Mouse (Mus musculus): ENCODE results near the gene Slc15a3.

Slc15a3 gene

DNA sequence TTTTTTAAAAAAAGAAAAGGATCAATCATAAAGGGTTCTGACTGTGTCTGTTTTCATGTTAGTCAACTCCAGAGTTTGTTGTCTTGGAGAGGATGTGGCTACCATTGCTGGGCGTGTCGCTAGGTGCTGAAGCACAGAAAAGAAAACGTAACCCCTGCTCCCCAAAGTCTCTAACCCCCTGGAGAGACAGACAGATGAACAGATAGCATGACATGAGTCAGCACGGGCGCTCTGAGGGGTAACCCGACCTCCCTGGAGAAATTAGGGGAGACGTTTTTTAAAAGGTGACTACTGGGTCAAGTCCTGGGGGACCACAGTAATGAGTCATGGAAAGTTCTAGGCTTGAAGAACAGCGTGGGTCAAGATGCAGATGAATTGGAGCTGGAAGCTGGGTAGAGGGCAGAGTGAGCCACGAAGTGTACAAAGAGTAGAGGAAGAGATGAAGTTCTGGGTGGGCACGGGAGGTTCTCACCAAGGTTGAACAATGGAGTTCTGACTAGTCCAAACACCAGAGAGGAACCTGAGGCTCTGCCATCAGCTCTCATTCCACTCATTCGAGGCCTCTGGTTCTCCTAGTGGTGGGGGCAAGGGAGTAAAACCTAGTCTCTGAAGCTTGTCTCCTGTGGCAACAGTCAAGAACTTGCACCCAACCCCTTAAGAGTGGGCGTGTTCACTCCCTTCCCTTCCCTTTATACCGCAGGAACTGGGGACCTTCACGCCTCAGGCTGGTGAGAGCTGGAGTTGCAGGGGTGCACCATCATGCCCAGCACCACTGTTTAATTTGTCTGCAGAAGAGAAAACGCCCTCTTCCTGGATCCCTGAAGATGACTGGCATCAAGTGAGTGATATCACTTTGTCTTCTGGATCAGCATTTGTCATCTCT lies at the start of gene Slc15a3:
Gene Slc15a3 (plus strand): TSS at position 718 of the 883 bp plus-strand sequence.
- DNase-seq (ENCODE audit: low read depth, low spot score), result no peak

GRCm38 (mm10) chr19:10790323-10790722 lies 49.2 kb upstream of the Slc15a3 start:
- DNase-seq (ENCODE audit: low read depth, low spot score), result no peak

- DNase-seq (ENCODE audit: low read depth, low spot score), result no peak
Observed at GRCm38 (mm10) chr19:10793044-10793443, 46.5 kb upstream of the Slc15a3 start.

GRCm38 (mm10) chr19:10794916-10795315 lies 44.6 kb upstream of the Slc15a3 start:
- DNase-seq (ENCODE audit: low read depth, low spot score), result no peak

DNA sequence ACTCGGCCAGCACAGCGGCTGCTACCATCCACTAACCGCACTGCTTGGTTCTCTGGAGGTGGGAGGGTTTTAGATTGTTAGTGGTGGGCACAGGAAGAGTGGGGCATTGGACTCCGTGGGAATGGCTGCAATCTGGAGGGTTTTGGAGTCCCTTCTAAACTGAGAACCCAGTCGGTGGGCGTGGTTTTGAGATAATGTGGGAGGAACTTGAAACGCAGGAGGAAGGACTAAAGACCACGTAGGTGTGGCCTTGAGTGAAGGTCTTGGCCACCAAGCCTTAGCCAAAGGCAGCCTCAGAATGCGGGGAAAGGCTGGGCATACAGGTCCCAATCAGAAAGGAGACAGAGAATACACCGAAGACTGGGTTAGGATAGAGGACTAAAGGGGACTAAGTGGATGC lies 41.0 kb upstream of the Slc15a3 start:
- no peak for DNase-seq (ENCODE audit: low read depth, low spot score)

DNA sequence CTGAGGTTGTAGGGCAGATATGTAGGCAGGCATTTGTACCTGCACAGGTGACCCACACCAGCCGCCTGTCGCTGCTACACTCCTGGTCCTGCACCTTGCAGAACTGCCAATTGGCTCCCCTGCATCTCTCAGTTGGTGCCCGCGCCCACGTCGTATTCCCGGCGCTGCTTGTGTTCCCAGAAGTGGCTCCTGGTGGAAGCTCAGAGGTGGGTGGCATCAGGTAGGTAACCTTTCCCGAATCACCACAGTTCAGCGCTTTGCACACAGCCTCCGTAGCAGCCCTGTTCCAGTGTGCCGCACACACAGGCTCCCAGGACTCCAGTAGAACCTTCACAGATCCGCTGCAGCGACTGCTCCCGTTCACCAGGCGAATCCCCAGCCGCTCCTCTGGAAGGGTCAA lies 40.4 kb upstream of the Slc15a3 start:
- no peak for DNase-seq (ENCODE audit: low read depth, low spot score)

- peak; percentile 52 for DNase-seq (ENCODE audit: low read depth, low spot score)
Observed at GRCm38 (mm10) chr19:10801070-10801469, 38.5 kb upstream of the Slc15a3 start.

GRCm38 (mm10) chr19:10801906-10802305 lies 37.6 kb upstream of the Slc15a3 start:
- DNase-seq (ENCODE audit: low read depth, low spot score), result no peak

DNA sequence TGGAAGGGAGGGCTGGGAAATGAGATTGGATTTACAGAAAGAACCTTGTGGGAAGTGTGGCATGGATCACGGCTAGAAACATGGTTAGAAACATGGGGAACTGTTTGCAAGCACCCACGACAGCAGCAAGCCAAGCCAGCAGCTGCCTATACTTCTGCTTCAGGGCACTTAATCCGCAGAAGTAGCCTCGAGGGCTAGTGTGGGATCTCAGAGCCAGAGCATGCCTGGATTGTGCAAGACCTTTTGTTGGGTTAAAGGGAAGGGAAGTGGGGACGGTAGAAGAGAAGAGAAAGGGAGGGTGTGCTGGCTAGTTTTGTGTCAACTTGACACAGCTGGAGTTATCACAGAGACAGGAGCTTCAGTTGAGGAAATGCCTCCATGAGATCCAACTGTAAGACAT lies 35.8 kb upstream of the Slc15a3 start:
- no peak for DNase-seq (ENCODE audit: low read depth, low spot score)

DNA sequence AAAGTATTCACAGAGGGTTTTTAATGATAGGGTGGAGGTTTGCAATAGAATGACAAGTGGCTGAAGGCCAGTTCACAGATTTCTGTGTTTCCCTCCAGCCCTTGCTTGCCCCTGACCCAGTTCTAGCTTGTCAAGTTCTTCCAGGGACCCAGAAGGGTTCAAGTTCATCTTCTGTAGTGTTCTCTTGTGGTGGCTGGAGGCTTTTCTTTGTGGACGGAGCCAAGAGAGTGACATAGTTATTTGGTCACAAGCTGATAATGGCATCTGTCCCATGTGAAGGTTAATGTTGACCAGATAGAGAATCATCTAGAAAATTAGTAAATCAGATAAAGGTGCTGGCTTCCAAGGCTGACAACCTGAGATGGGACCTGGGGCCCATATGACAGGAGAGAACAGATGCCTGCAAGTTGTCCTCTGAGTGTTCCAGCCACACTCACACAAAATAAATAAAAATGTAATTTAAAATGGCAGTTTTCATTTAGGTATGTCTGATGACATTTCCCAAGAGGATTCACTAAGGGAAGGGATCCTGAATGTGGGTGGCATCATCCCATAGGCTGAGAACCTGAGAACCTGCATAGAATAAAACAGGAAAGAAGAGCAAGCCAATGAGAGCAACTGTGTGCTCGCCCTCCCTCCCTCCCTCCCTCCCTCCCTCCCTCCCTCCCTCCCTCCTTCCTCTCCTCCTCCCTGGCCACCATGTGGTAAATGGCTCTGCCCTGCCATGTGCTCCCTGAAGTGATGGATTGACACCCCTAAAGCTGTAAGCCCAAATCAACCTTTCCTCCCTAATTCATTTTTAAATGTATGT lies 34.5 kb upstream of the Slc15a3 start:
- no peak for DNase-seq (ENCODE audit: low read depth, low spot score)

- DNase-seq (ENCODE audit: low read depth, low spot score), result no peak
Observed at GRCm38 (mm10) chr19:10805661-10806285, 33.8 kb upstream of the Slc15a3 start.

DNA sequence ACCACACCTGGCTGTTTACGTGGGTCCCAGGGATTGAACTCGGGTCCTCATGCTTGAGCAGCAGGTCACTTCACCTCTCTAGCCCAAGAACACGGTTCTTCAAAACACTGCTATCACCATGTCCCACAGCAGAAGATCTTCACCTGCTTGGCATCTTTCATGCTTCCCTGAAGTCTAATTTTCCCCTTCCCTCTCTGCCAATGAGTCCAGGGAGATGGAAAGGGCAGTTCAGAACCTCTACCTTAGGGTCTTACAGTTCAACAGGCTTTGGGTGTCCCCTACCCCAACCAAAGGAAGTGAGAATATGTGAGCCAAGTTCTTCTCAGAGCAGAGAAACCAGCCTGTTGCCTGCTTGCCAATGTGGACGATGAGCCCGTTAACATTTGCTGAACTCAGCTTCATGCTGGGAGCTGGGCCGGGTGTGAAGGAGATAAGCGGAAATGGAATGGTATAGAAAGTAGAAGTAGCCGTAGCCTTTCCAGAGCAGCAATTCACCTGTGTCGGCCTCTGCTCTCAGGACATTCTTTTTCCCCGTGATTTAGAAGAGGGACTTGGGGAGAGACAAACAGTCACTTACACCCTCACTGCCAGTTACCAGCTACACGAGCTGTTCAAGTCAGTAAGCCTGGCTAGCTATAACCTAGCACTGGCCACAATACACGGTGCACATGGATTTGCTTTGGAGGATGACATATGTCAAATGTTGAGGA lies 30.8 kb upstream of the Slc15a3 start:
- no peak for DNase-seq (ENCODE audit: low read depth, low spot score)

- peak; percentile 79 for DNase-seq (ENCODE audit: low read depth, low spot score)
Observed at GRCm38 (mm10) chr19:10809428-10810175, 29.9 kb upstream of the Slc15a3 start.

DNA sequence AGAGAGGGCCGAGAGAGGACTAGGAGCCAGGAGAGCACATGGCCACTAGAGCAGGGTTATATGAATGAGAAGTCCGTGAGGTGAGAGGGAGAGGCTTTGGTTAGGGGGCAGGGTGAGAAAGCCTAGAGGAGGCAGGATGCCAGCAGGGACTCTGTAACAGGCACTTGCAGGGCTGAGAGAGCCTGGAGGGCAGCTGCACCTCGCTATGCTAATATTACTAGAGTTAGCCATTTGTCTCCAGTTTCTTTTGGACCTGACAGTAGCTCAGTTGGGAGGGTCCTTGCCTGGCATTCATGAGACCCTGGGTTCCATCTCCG lies 29.4 kb upstream of the Slc15a3 start:
- no peak for DNase-seq (ENCODE audit: low read depth, low spot score)

DNA sequence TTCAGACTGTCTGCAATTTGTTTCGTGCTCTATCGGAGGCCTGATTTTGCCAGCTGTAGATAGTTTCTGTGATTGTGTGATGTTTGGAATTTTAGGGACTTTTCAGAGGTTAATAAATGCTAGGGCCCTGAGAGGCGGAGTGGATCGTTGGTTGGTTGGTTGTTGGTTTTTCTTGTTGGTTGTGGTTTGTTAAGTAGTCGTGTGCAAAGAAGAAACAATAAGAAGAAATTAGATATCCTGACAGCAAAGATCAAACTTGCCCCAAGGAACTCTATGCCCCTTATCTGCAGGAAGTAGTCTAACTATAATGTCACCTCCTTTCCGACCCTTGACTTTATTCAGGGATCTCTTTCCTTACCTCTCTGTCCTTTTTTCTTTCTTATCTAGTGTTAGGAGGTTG lies 28.1 kb upstream of the Slc15a3 start:
- DNase-seq (ENCODE audit: low read depth, low spot score), result no peak

DNA sequence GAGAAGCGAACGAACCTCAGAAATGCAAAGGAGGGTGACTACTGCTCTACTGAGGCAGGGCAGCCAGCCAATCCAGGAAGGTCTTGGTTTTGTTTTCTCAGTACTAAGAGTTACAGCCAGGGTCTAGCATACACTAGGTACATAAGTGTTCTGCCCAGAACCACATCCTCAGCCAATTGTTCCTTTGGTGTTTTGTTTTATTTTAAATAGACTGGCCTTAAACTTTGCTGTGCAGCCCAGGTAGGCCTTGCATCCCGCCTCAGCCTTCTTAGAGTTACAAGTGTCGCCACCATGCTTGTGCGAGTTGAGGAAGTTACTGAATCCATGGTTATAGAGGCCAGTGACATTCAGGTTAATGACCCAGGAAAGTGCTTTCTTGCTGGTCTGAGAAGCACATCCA lies 26.5 kb upstream of the Slc15a3 start:
- DNase-seq (ENCODE audit: low read depth, low spot score), result no peak

DNA sequence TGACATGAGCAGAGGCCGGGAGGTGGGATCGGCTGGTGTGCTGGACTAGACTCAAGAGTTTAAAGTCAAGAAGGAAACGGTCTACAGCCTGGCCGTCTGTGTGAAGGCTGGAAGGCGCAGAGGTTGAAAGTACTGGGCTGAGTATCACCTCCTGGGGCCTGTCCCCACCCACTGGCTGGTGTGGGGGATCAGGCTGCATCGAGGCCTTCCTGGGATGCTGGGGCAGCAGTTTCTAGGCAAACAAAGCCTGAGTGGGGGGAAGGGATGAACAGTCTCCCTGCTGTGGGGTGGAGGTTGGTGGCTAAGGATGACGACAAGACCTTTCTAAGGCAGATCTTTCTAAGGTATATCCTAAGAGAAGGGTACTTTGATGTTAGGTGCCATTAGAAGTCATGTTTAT lies 25.6 kb upstream of the Slc15a3 start:
- no peak for DNase-seq (ENCODE audit: low read depth, low spot score)

- DNase-seq (ENCODE audit: low read depth, low spot score), result no peak
Observed at GRCm38 (mm10) chr19:10815871-10816270, 23.7 kb upstream of the Slc15a3 start.

DNA sequence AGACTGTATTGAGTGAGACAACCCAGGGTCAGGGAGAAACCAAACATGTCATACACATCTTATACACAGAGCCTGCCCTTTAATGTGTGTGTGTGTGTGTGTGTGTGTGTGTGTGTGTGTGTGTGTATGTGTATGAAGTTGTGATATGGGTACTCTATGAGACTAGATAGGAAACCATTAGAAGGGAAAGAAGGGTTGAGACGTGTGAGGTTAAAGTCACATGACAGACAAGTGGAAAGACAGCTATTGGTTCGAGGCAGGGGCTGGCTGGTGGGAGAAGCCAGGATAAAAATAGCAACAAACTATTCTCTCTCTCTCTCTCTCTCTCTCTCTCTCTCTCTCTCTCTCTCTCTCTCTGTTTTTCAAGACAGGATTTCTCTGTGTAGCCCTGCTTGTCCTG lies 23.1 kb upstream of the Slc15a3 start:
- no peak for DNase-seq (ENCODE audit: low read depth, low spot score)

- DNase-seq (ENCODE audit: low read depth, low spot score), result no peak
Observed at GRCm38 (mm10) chr19:10818217-10818946, 21.1 kb upstream of the Slc15a3 start.
